In genomic region chr15:101175131-101175460, GRCm38 (mm10) we compare ENCODE assay signal across 9 mouse cellular contexts. TPM values are rescaled to one million over a fixed set of nuclear protein-coding genes. Genes with fewer than 3 reads are reported as not detected.
DNase-seq lines count a peak whose midpoint lies in the region; ATAC-seq and TF ChIP-seq lines count a peak whose summit lies in the region.
"Had no signal": no experiment of that assay in that cellular context is flagged by ENCODE, and none has a peak within 500 bp of the region (broad histone marks: within the 10 kb centered on the region; RNA-seq: fewer than 3 reads in every experiment).

No protein-coding gene starts in this region.

- ATAC-seq in heart, embryonic 14.5 days (ENCODE audit: insufficient number of reproducible peaks, insufficient read depth, low FRiP score, low read depth), result no peak
- ATAC-seq in forebrain, embryonic 16.5 days, result no peak
- no peak for ATAC-seq in liver, embryonic 16.5 days (ENCODE audit: low read depth)
- no peak for ATAC-seq in megakaryocyte progenitor cell, adult 5-6 weeks (replicated peaks; ENCODE audit: poor library complexity)

- peaks cover 21 to 52% of the 10 kb centered on the region in 2 experiments for H3K4me1 ChIP-seq in heart, embryonic 14.5 days (ENCODE audit: control insufficient read depth in 2 of 2, insufficient read depth in 2 of 2, low read length in 2 of 2)
- peaks cover 9 to 22% of the 10 kb centered on the region in 2 experiments; a peak in 3 of 4 replicates for H3K4me1 ChIP-seq in ES-E14 (ENCODE audit: control insufficient read depth in 2 of 2, insufficient read depth in 2 of 2, low read length in 2 of 2, poor library complexity in 1 of 2)
- peaks cover 39% of the 10 kb centered on the region for H3K4me1 ChIP-seq in forebrain, embryonic 16.5 days (replicated peaks; ENCODE audit: control insufficient read depth, insufficient read depth, low read length)
- H3K4me1 ChIP-seq in liver, embryonic 16.5 days (ENCODE audit: control insufficient read depth, low read depth, low read length), result peaks cover 30% of the 10 kb centered on the region

- in situ Hi-C loops in ES-E14 (cut with MboI; ENCODE audit: low sequenced_read_pairs in 2 of 2, unreplicated experiment in 2 of 2), result no loop called here

- 11% methylated on average over 5 of the region's 5 CpGs for WGBS in heart, embryonic 14.5 days
- 6% methylated on average over 5 of the region's 5 CpGs for WGBS in forebrain, embryonic 16.5 days
- 9% methylated on average over 5 of the region's 5 CpGs for WGBS in liver, embryonic 16.5 days (ENCODE audit: insufficient replicate concordance)

- peak overlapping the region; percentile 96 for H3K4me3 ChIP-seq in heart, embryonic 14.5 days (ENCODE audit: control insufficient read depth in 1 of 2, insufficient read depth in 1 of 2, low read depth in 1 of 2, low read length in 2 of 2)
- peak overlapping the region; percentile 81 to 91; a peak in 3 of 4 replicates for H3K4me3 ChIP-seq in ES-E14 (ENCODE audit: insufficient read depth in 1 of 2, low read depth in 1 of 2, low read length in 2 of 2, poor library complexity in 1 of 2, severe bottlenecking in 1 of 2)
- H3K4me3 ChIP-seq in forebrain, embryonic 16.5 days (replicated peaks; ENCODE audit: low read length), result peak overlapping the region; percentile 68
- peak overlapping the region; percentile 72 for H3K4me3 ChIP-seq in liver, embryonic 16.5 days (ENCODE audit: low read depth, low read length)

- peak overlapping the region; percentile 95 for H3K4me2 ChIP-seq in heart, embryonic 14.5 days (ENCODE audit: low read length)
- peak overlapping the region; percentile 74 for H3K4me2 ChIP-seq in forebrain, embryonic 16.5 days (ENCODE audit: low read length)
- H3K4me2 ChIP-seq in liver, embryonic 16.5 days (ENCODE audit: low read depth, low read length), result peak overlapping the region; percentile 81

- H3K27ac ChIP-seq in heart, embryonic 14.5 days (replicated peaks in 1 of 2; ENCODE audit: control insufficient read depth in 1 of 2, insufficient read depth in 1 of 2, low read depth in 2 of 2, low read length in 2 of 2), result peak overlapping the region; percentile 25 to 93; a peak in 3 of 4 replicates
- H3K27ac ChIP-seq in ES-E14 (ENCODE audit: insufficient read depth, low read depth, low read length, poor library complexity, severe bottlenecking), result no peak overlapping the region
- H3K27ac ChIP-seq in forebrain, embryonic 16.5 days (ENCODE audit: low read length), result peak overlapping the region; percentile 35
- no peak overlapping the region for H3K27ac ChIP-seq in liver, embryonic 16.5 days (ENCODE audit: low read length)

- DNase-seq in heart, adult 11 months, result no peak
- no peak for DNase-seq in ES-E14 (ENCODE audit: low read depth, low spot score)
- no peak for DNase-seq in left cerebral cortex, adult 18-20 months (ENCODE audit: low spot score in 2 of 2)
- DNase-seq in thymus, postnatal 0 days (ENCODE audit: low spot score), result no peak
- DNase-seq: layer of hippocampus, postnatal 36 days had no signal

- H3K27me3 ChIP-seq in heart, embryonic 14.5 days (ENCODE audit: control insufficient read depth, insufficient read depth, low read length), result no peaks in the 10 kb centered on the region; the same call in 1 of the 2 replicates
- no peaks in the 10 kb centered on the region for H3K27me3 ChIP-seq in forebrain, embryonic 16.5 days (replicated peaks; ENCODE audit: control insufficient read depth, insufficient read depth, low read length)
- peaks cover 18% of the 10 kb centered on the region for H3K27me3 ChIP-seq in liver, embryonic 16.5 days (ENCODE audit: control insufficient read depth, insufficient read depth, low read depth, low read length)

- peak overlapping the region; percentile 98 for H3K9ac ChIP-seq in heart, embryonic 14.5 days (ENCODE audit: low read length)
- no peak overlapping the region for H3K9ac ChIP-seq in ES-E14 (ENCODE audit: insufficient read depth, low read depth, low read length, poor library complexity, severe bottlenecking)
- H3K9ac ChIP-seq in forebrain, embryonic 16.5 days (replicated peaks; ENCODE audit: low read depth, low read length), result peak overlapping the region; percentile 86
- no peak overlapping the region for H3K9ac ChIP-seq in liver, embryonic 16.5 days (ENCODE audit: low read depth, low read length)

- H3K36me3 ChIP-seq in heart, embryonic 14.5 days (ENCODE audit: control insufficient read depth, insufficient read depth, low read length), result no peaks in the 10 kb centered on the region
- H3K36me3 ChIP-seq in ES-E14 (ENCODE audit: control insufficient read depth, insufficient read depth, low read length, poor library complexity, severe bottlenecking), result no peaks in the 10 kb centered on the region
- no peaks in the 10 kb centered on the region for H3K36me3 ChIP-seq in forebrain, embryonic 16.5 days (ENCODE audit: control insufficient read depth, insufficient read depth)
- no peaks in the 10 kb centered on the region for H3K36me3 ChIP-seq in liver, embryonic 16.5 days (ENCODE audit: control insufficient read depth, insufficient read depth)

- H3K9me3 ChIP-seq in heart, embryonic 14.5 days (ENCODE audit: control insufficient read depth, low read length), result no peaks in the 10 kb centered on the region
- no peaks in the 10 kb centered on the region for H3K9me3 ChIP-seq in ES-E14 (ENCODE audit: control insufficient read depth, insufficient read depth, low read depth, low read length)
- no peaks in the 10 kb centered on the region for H3K9me3 ChIP-seq in forebrain, embryonic 16.5 days (ENCODE audit: control insufficient read depth, low read length)
- H3K9me3 ChIP-seq in liver, embryonic 16.5 days (replicated peaks; ENCODE audit: control insufficient read depth, low read length), result no peaks in the 10 kb centered on the region

TF ChIP-seq in ES-E14, 5 proteins besides CTCF, POLR2A, EP300 and RAD21:
- TF ChIP-seq MAFK (IDR thresholded peaks at IDR 0.05; ENCODE audit: insufficient read depth, low read depth, low read length), result no peak
- no peak for TF ChIP-seq CHD2 (IDR thresholded peaks at IDR 0.05; ENCODE audit: low read depth, low read length)
- TF ChIP-seq HCFC1 (IDR thresholded peaks at IDR 0.05; ENCODE audit: borderline replicate concordance, insufficient read depth, low read length), result no peak
- no peak for TF ChIP-seq ZNF384 (IDR thresholded peaks at IDR 0.05; ENCODE audit: low read depth, low read length)
- TF ChIP-seq ZC3H11A (IDR thresholded peaks at IDR 0.05; ENCODE audit: borderline replicate concordance, low read depth, low read length), result no peak
TF ChIP-seq in ES-E14: peak in this region for 0.

RNA-seq across cellular contexts. Expression of gene Acvr1b, which starts 1.2 kb away (rescaled TPM):
- 7.3 and 8.7 TPM in 2 replicates for polyA plus RNA-seq in heart, embryonic 14.5 days (2014; fragmentation: Nextera tagmentation; extraction: Ambion mirVana)
- 26.4 and 43.4 TPM in 2 replicates for total RNA-seq in ES-E14 (2012; rRNA removed)
- 26.0 and 27.4 TPM in 2 replicates for polyA plus RNA-seq in forebrain, embryonic 16.5 days (2015; fragmentation: Nextera tagmentation; extraction: Ambion mirVana)
- 2.0 and 2.1 TPM in 2 replicates for polyA plus RNA-seq in liver, embryonic 16.5 days (2015; fragmentation: Nextera tagmentation; extraction: Ambion mirVana)
- total RNA-seq in megakaryocyte progenitor cell, adult 5-6 weeks (2015), result 3.4 and 4.8 TPM in 2 replicates
- 6.4 and 10.3 TPM in 2 replicates for total RNA-seq in megakaryocyte progenitor cell, adult 5-6 weeks (2017)
- total RNA-seq in left cerebral cortex, adult 18-20 months (2021), result 100 to 1,000 TPM; 102 to 112 TPM
- 3.9 and 4.6 TPM in 2 replicates for polyA plus RNA-seq in thymus, postnatal 0 days (2015; fragmentation: Nextera tagmentation; extraction: Ambion mirVana)

RNA-seq across cellular contexts. Expression of gene Acvrl1, which starts 46.8 kb away (rescaled TPM):
- polyA plus RNA-seq in heart, embryonic 14.5 days (2014; fragmentation: Nextera tagmentation; extraction: Ambion mirVana), result 5.8 and 8.1 TPM in 2 replicates
- total RNA-seq in ES-E14 (2012; rRNA removed), result 2.5 and 3.3 TPM in 2 replicates
- 8.0 and 8.4 TPM in 2 replicates for polyA plus RNA-seq in forebrain, embryonic 16.5 days (2015; fragmentation: Nextera tagmentation; extraction: Ambion mirVana)
- 2.3 and 3.2 TPM in 2 replicates for polyA plus RNA-seq in liver, embryonic 16.5 days (2015; fragmentation: Nextera tagmentation; extraction: Ambion mirVana)
- 0.27 and 1.1 TPM in 2 replicates for total RNA-seq in megakaryocyte progenitor cell, adult 5-6 weeks (2015)
- total RNA-seq in megakaryocyte progenitor cell, adult 5-6 weeks (2017), result 1.6 and 1.7 TPM in 2 replicates
- 10 to 100 TPM; 12.1 to 14.2 TPM for total RNA-seq in left cerebral cortex, adult 18-20 months (2021)
- polyA plus RNA-seq in thymus, postnatal 0 days (2015; fragmentation: Nextera tagmentation; extraction: Ambion mirVana), result 5.8 and 6.5 TPM in 2 replicates

RNA-seq across cellular contexts. Expression of gene Grasp, which starts 48.9 kb away (rescaled TPM):
- 3.8 and 5.5 TPM in 2 replicates for polyA plus RNA-seq in heart, embryonic 14.5 days (2014; fragmentation: Nextera tagmentation; extraction: Ambion mirVana)
- 10.8 and 12.9 TPM in 2 replicates for total RNA-seq in ES-E14 (2012; rRNA removed)
- polyA plus RNA-seq in forebrain, embryonic 16.5 days (2015; fragmentation: Nextera tagmentation; extraction: Ambion mirVana), result 1.3 and 1.8 TPM in 2 replicates
- polyA plus RNA-seq in liver, embryonic 16.5 days (2015; fragmentation: Nextera tagmentation; extraction: Ambion mirVana), result 0.36 and 0.54 TPM in 2 replicates
- total RNA-seq in megakaryocyte progenitor cell, adult 5-6 weeks (2015), result 0.98 and 1.1 TPM in 2 replicates
- 1.00 and 1.1 TPM in 2 replicates for total RNA-seq in megakaryocyte progenitor cell, adult 5-6 weeks (2017)
- total RNA-seq in left cerebral cortex, adult 18-20 months (2021), result 100 to 1,000 TPM in 1 of 2 experiments, 10 to 100 TPM in 1; 77.7 to 111 TPM
- 1.2 TPM in 2 replicates for polyA plus RNA-seq in thymus, postnatal 0 days (2015; fragmentation: Nextera tagmentation; extraction: Ambion mirVana)

RNA-seq across cellular contexts. Expression of gene Ankrd33, which starts 59.5 kb away (rescaled TPM):
- polyA plus RNA-seq in heart, embryonic 14.5 days (2014; fragmentation: Nextera tagmentation; extraction: Ambion mirVana), result not detected in 2 replicates
- not detected in 2 replicates for total RNA-seq in ES-E14 (2012; rRNA removed)
- polyA plus RNA-seq in forebrain, embryonic 16.5 days (2015; fragmentation: Nextera tagmentation; extraction: Ambion mirVana), result not detected in 2 replicates
- polyA plus RNA-seq in liver, embryonic 16.5 days (2015; fragmentation: Nextera tagmentation; extraction: Ambion mirVana), result not detected in 2 replicates
- not detected in 2 replicates for total RNA-seq in megakaryocyte progenitor cell, adult 5-6 weeks (2015)
- not detected in 2 replicates for total RNA-seq in megakaryocyte progenitor cell, adult 5-6 weeks (2017)
- total RNA-seq in left cerebral cortex, adult 18-20 months (2021), result not detected
- polyA plus RNA-seq in thymus, postnatal 0 days (2015; fragmentation: Nextera tagmentation; extraction: Ambion mirVana), result not detected in 2 replicates
- total RNA-seq: layer of hippocampus, postnatal 36 days had no signal

Comparison
In these comparisons a context has a peak if more than half of its experiments do, and no peak if none do; other contexts are left out.
1. H3K27ac ChIP-seq: peak in heart, embryonic 14.5 days (2 of 2) and forebrain, embryonic 16.5 days (single experiment); none in ES-E14 (single experiment) and liver, embryonic 16.5 days (single experiment).
2. H3K9ac ChIP-seq: peak in heart, embryonic 14.5 days (single experiment) and forebrain, embryonic 16.5 days (single experiment); none in ES-E14 (single experiment) and liver, embryonic 16.5 days (single experiment).
3. Peak in every context shown above with its lines, with median percentiles within 50 percentile points of each other: H3K4me2 ChIP-seq and H3K4me3 ChIP-seq.